Mouse (Mus musculus): Measurements from ENCODE around the gene Mpz. TPM values are rescaled to one million over a fixed set of nuclear protein-coding genes. Genes with fewer than 3 reads are reported as not detected.

The Mpz gene
- polyA plus RNA-seq (2015; fragmentation: Nextera tagmentation; extraction: Ambion mirVana), result 6.8 and 9.3 TPM in 2 replicates

- Histone ChIP-seq H3K27ac (peak within 1 kb of the TSS; percentile 90), H3K4me1 (peaks cover 14% of the 10 kb centered on the region), H3K9ac (peak within 1 kb of the TSS; percentile 90), H3K4me2 (peak within 1 kb of the TSS; percentile 85), H3K4me3 (peak within 1 kb of the TSS; percentile 99), H3K9me3 (no peaks in the 10 kb centered on the region), H3K27me3 (no peaks in the 10 kb centered on the region), H3K36me3 (peaks cover 8% of the 10 kb centered on the region; the same call in 1 of the 2 replicates)
- ATAC-seq (ENCODE audit: insufficient number of reproducible peaks, low FRiP score, low TSS enrichment, low read depth), result peak; percentile 93
- under 1% methylated on average over 34 of the region's 34 CpGs for WGBS
These were observed at the start of gene Mpz, which contains the start of gene Sdhc for GRCm38 (mm10) chr1:171149974-171150760. Gene Mpz (plus strand): TSS chr1:171150711. Gene Sdhc (minus strand): TSS chr1:171150603.

DNA sequence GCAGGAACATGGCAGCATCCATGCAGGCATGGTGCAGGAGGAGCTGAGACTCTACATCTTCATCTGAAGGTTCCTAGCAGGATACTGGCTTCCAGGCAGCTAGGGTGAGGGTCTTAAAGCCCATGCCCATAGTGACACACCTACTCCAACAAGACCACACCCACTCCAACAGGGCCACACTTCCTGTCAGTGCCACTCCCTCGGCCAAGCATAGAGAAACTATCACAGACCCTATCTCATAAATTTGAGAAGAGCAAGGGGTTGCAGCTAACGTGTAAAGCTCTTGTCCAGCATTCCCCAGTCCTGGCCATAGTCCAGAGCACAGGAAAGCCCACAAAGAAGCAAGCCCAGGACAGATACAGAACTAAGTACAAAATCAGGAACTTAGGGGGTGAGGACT, 49.5 kb upstream of the Mpz start:
- WGBS, result 33% methylated on average over 2 of the region's 2 CpGs
- H3K4me2 ChIP-seq, result no peak overlapping the region
- H3K4me3 ChIP-seq, result no peak overlapping the region

GRCm38 (mm10) chr1:171101733-171102546, 48.6 kb upstream of the Mpz start:
- under 1% methylated on average over 40 of the region's 40 CpGs for WGBS
- Histone ChIP-seq H3K4me2 (peak overlapping the region; percentile 65), H3K4me1 (0 out of 2 replicates have a peak, but pooled peaks cover 3% of the 10 kb centered on the region), H3K36me3 (no peaks in the 10 kb centered on the region), H3K27ac (peak overlapping the region; percentile 79), H3K9me3 (no peaks in the 10 kb centered on the region), H3K27me3 (no peaks in the 10 kb centered on the region), H3K4me3 (peak overlapping the region; percentile 68), H3K9ac (peak overlapping the region; percentile 45)
- ATAC-seq (ENCODE audit: insufficient number of reproducible peaks, low FRiP score, low TSS enrichment, low read depth), result peak; percentile 82

More for the DNA sequence above, 49.5 kb upstream of the Mpz start:
- no peak overlapping the region for H3K9ac ChIP-seq
- no peak for ATAC-seq (ENCODE audit: insufficient number of reproducible peaks, low FRiP score, low TSS enrichment, low read depth)
- H3K27me3 ChIP-seq, result no peaks in the 10 kb centered on the region
- no peaks in the 10 kb centered on the region for H3K9me3 ChIP-seq
- H3K36me3 ChIP-seq, result no peaks in the 10 kb centered on the region
- no peak overlapping the region for H3K27ac ChIP-seq
- H3K4me1 ChIP-seq, result peaks cover 11% of the 10 kb centered on the region

- Histone ChIP-seq H3K9me3 (no peaks in the 10 kb centered on the region), H3K27me3 (no peaks in the 10 kb centered on the region), H3K36me3 (no peaks in the 10 kb centered on the region), H3K27ac (peak overlapping the region; percentile 79), H3K9ac (peak overlapping the region; percentile 45), H3K4me2 (peak overlapping the region; percentile 65), H3K4me1 (0 out of 2 replicates have a peak, but pooled peaks cover 3% of the 10 kb centered on the region), H3K4me3 (peak overlapping the region; percentile 68)
- WGBS, result under 1% methylated on average over 35 of the region's 35 CpGs
- peak; percentile 87 for ATAC-seq (ENCODE audit: insufficient number of reproducible peaks, low FRiP score, low TSS enrichment, low read depth)
These were observed 47.8 kb upstream of the Mpz start for GRCm38 (mm10) chr1:171102547-171103177.

GRCm38 (mm10) chr1:171103179-171103840, 47.2 kb upstream of the Mpz start:
- peak overlapping the region; percentile 68 for H3K4me3 ChIP-seq
- 0 out of 2 replicates have a peak, but pooled peaks cover 3% of the 10 kb centered on the region for H3K4me1 ChIP-seq
- H3K4me2 ChIP-seq, result peak overlapping the region; percentile 65
- no peak overlapping the region for H3K9ac ChIP-seq
- no peaks in the 10 kb centered on the region for H3K36me3 ChIP-seq
- H3K9me3 ChIP-seq, result no peaks in the 10 kb centered on the region
- WGBS, result 14% methylated on average over 10 of the region's 10 CpGs
- no peaks in the 10 kb centered on the region for H3K27me3 ChIP-seq
- ATAC-seq (ENCODE audit: insufficient number of reproducible peaks, low FRiP score, low TSS enrichment, low read depth), result no peak
- peak overlapping the region; percentile 50; the same call in 1 of the 2 replicates for H3K27ac ChIP-seq

GRCm38 (mm10) chr1:171105226-171105625, 45.3 kb upstream of the Mpz start:
- H3K36me3 ChIP-seq, result no peaks in the 10 kb centered on the region
- no peak overlapping the region for H3K4me2 ChIP-seq
- H3K27me3 ChIP-seq, result no peaks in the 10 kb centered on the region
- H3K4me1 ChIP-seq, result peaks cover 4% of the 10 kb centered on the region; the same call in 1 of the 2 replicates
- no peak overlapping the region for H3K4me3 ChIP-seq
- 75% methylated on average over 6 of the region's 6 CpGs for WGBS
- no peak overlapping the region for H3K27ac ChIP-seq
- no peaks in the 10 kb centered on the region for H3K9me3 ChIP-seq
- H3K9ac ChIP-seq, result no peak overlapping the region
- no peak for ATAC-seq (ENCODE audit: insufficient number of reproducible peaks, low FRiP score, low TSS enrichment, low read depth)

GRCm38 (mm10) chr1:171109620-171110019, 40.9 kb upstream of the Mpz start:
- ATAC-seq (ENCODE audit: insufficient number of reproducible peaks, low FRiP score, low TSS enrichment, low read depth), result no peak
- H3K9me3 ChIP-seq, result no peaks in the 10 kb centered on the region
- H3K9ac ChIP-seq, result no peak overlapping the region
- H3K4me3 ChIP-seq, result no peak overlapping the region
- 0 out of 2 replicates have a peak overlapping the region, but pooled peaks have one; percentile 85 for H3K27ac ChIP-seq
- H3K4me1 ChIP-seq, result peaks cover 19% of the 10 kb centered on the region
- H3K4me2 ChIP-seq, result no peak overlapping the region
- 43% methylated on average over 9 of the region's 9 CpGs for WGBS
- no peaks in the 10 kb centered on the region for H3K27me3 ChIP-seq
- no peaks in the 10 kb centered on the region for H3K36me3 ChIP-seq

- WGBS, result 12% methylated on average over 15 of the region's 15 CpGs
- Histone ChIP-seq H3K36me3 (no peaks in the 10 kb centered on the region), H3K4me2 (peak overlapping the region; percentile 57), H3K4me3 (peak overlapping the region; percentile 56), H3K9me3 (no peaks in the 10 kb centered on the region), H3K27ac (peak overlapping the region; percentile 85), H3K9ac (0 out of 2 replicates have a peak overlapping the region, but pooled peaks have one; percentile 1), H3K27me3 (no peaks in the 10 kb centered on the region), H3K4me1 (peaks cover 19% of the 10 kb centered on the region)
- ATAC-seq (ENCODE audit: insufficient number of reproducible peaks, low FRiP score, low TSS enrichment, low read depth), result no peak
These were observed 39.9 kb upstream of the Mpz start for GRCm38 (mm10) chr1:171110659-171111019.

- Histone ChIP-seq H3K4me3 (peak overlapping the region; percentile 56), H3K9me3 (no peaks in the 10 kb centered on the region), H3K36me3 (no peaks in the 10 kb centered on the region), H3K4me1 (peaks cover 19% of the 10 kb centered on the region), H3K27ac (peak overlapping the region; percentile 85), H3K9ac (0 out of 2 replicates have a peak overlapping the region, but pooled peaks have one; percentile 33), H3K27me3 (no peaks in the 10 kb centered on the region), H3K4me2 (peak overlapping the region; percentile 57)
- peak; percentile 90 for ATAC-seq (ENCODE audit: insufficient number of reproducible peaks, low FRiP score, low TSS enrichment, low read depth)
- under 1% methylated on average over 38 of the region's 38 CpGs for WGBS
These were observed 39.3 kb upstream of the Mpz start for GRCm38 (mm10) chr1:171111020-171111780.

DNA sequence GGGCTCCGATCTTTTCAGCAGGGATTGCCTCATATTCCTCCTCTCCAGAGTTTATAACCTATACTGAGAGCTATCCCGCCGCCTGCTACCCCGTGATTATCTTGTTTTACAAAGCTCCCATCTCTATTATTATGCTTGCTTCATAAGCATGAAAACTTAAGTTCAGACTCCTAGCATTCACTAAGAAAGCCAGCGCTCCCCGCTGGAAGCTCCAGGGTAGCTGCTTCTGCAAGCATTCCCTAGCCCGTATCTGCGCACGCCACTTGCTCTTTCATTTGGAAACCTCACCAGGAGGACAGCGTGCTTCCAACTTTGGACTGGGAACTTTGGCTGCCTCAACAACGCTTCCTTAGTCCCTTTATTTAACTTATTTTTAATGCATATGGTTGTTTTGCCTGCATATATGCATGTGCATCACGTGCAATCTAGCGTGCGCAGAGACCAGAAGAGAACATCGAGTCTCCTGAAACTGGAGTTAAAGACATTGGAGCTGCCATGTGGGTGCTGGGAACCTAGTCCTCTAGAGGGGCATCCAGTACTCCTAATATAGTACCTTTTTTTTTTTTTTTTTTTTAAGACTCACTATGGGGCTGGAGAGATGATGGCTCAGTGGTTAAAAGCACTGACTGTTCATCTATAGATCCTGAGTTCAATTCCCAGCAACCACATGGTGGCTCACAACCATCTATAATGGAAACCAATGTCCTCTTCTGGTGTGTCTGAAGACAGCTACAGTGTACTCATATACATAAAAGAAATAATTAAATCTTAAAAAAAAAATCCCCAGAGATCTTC, 38.5 kb upstream of the Mpz start:
- Histone ChIP-seq H3K36me3 (no peaks in the 10 kb centered on the region), H3K4me3 (peak overlapping the region; percentile 56), H3K9ac (0 out of 2 replicates have a peak overlapping the region, but pooled peaks have one; percentile 33), H3K4me1 (peaks cover 19% of the 10 kb centered on the region), H3K4me2 (peak overlapping the region; percentile 57), H3K27ac (peak overlapping the region; percentile 85), H3K27me3 (no peaks in the 10 kb centered on the region), H3K9me3 (no peaks in the 10 kb centered on the region)
- no peak for ATAC-seq (ENCODE audit: insufficient number of reproducible peaks, low FRiP score, low TSS enrichment, low read depth)
- 2% methylated on average over 15 of the region's 15 CpGs for WGBS

All from limb, embryonic 15.5 days (tissue).